Mouse (Mus musculus) C2C12 (cell line): ENCODE data around the gene Cab39l. TPM values are rescaled to one million over a fixed set of nuclear protein-coding genes. Genes with fewer than 3 reads are reported as not detected.

Experiments used
- H3K27me3 ChIP-seq: one replicate; pipeline ENCODE4 v1.6.1; 2011; ENCODE audit not compliant: control insufficient read depth, insufficient read depth, insufficient read length
- H3K36me3 ChIP-seq: one replicate; pipeline ENCODE4 v1.6.1; 2011; ENCODE audit not compliant: control insufficient read depth, insufficient read depth
- H3K4me3 ChIP-seq: one replicate; pipeline ENCODE4 v1.5.1; 2011; ENCODE audit warnings: mild to moderate bottlenecking, control low read depth; ENCODE audit not compliant: poor library complexity, insufficient read depth, severe bottlenecking
- H3K79me2 ChIP-seq: one replicate; pipeline ENCODE4 v1.6.1; 2011; ENCODE audit not compliant: control insufficient read depth, insufficient read depth
- H3K79me3 ChIP-seq: one replicate; pipeline ENCODE4 v1.6.1; 2011; ENCODE audit warnings: low read depth, control low read depth
- H3ac ChIP-seq: one replicate; pipeline ENCODE3; 2011; ENCODE audit warnings: low read depth; ENCODE audit not compliant: control insufficient read depth, insufficient read length
- CEBPB ChIP-seq: IDR thresholded peaks from one replicate; pipeline ENCODE4 v1.6.1; 2011; ENCODE audit warnings: low read depth, mild to moderate bottlenecking, control low read depth, moderate library complexity
- CTCF ChIP-seq: IDR thresholded peaks from one replicate; pipeline ENCODE4 v1.5.1; 2011; ENCODE audit not compliant: control insufficient read depth, insufficient read depth, insufficient read length
- FOSL1 ChIP-seq: IDR thresholded peaks from one replicate; pipeline ENCODE4 v1.8.0; 2011; ENCODE audit warnings: mild to moderate bottlenecking, low read length; ENCODE audit not compliant: poor library complexity, insufficient read depth, severe bottlenecking
- MAX ChIP-seq: IDR thresholded peaks from one replicate; pipeline ENCODE4 v1.6.1; 2011; ENCODE audit warnings: mild to moderate bottlenecking, control low read depth
- MYOD1 ChIP-seq: IDR thresholded peaks from one replicate; pipeline ENCODE4 v1.6.1; 2011; ENCODE audit warnings: low read depth; ENCODE audit not compliant: control insufficient read depth, insufficient read length
- MYOG ChIP-seq: IDR thresholded peaks from one replicate; pipeline ENCODE4 v1.6.1; 2011; ENCODE audit not compliant: control insufficient read depth, insufficient read length; ENCODE audit errors: extremely low read depth
- USF1 ChIP-seq: IDR thresholded peaks from one replicate; pipeline ENCODE4 v1.6.1; 2011; ENCODE audit warnings: low read depth, mild to moderate bottlenecking, control low read depth, moderate library complexity
- polyA plus RNA-seq: library from polyadenylated mRNA; unstranded; fragments of >200 nt; fragmentation: generic; extraction: Trizol; gene quantifications from one replicate; pipeline ENCODE4 v1.2.1, GENCODE M21; 2012; ENCODE audit warnings: missing spikeins

Gene Cab39l
- polyA plus RNA-seq, 1 experiment = 10.9 TPM

DNA sequence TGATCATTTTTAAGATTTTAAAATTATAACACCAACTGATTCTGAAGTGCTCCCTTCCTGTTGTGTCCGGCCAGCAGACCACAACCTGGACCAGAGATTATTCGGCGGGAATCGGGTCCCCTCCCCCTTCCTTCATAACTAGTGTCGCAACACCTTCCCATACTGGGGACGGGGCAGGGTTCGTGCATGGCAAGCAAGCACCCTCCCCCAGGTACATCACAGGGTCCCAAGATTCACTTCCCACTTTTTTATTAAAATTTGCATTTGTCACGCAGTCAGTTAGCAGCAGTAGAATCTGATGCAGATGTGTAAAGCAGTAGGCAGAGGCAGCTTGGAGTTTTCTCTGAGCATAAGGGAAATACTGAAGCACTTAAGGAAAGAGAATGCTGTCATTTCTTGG, 64.1 kb downstream of the Cab39l start:
- Histone ChIP-seq H3K36me3 (peaks cover 7% of the 10 kb centered on the region), H3K79me3 (no peaks in the 10 kb centered on the region), H3K4me3 (no peak overlapping the region), H3K27me3 (no peaks in the 10 kb centered on the region), H3ac (no peak overlapping the region), H3K79me2 (no peaks in the 10 kb centered on the region)
- TF ChIP-seq CTCF = no peak
- no peak for TF ChIP-seq MYOG
- TF ChIP-seq USF1 = no peak
- TF ChIP-seq FOSL1 = no peak
- no peak for TF ChIP-seq CEBPB
- no peak for TF ChIP-seq MYOD1
- no peak for TF ChIP-seq MAX

DNA sequence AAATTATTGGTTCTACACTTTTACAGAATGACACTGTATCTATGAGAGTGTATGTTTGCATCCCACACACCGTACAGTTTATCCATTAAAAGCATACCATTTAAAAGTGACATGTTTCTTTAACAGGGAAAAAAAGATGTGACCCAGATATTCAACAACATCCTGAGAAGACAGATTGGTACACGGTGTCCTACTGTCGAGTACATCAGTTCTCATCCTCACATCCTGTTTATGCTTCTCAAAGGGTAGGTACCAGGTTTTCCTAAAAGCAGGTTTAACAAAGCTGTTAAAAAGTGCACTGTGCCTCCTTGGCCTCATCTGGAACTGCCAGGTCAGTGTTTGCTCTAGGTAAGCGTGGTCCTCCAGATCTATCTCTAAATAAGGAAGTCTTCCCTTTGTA, 65.4 kb downstream of the Cab39l start:
- no peaks in the 10 kb centered on the region for H3K27me3 ChIP-seq
- H3K4me3 ChIP-seq = no peak overlapping the region
- H3K79me2 ChIP-seq = no peaks in the 10 kb centered on the region
- TF ChIP-seq USF1 (no peak), MYOD1 (no peak), CEBPB (no peak), MAX (no peak), FOSL1 (no peak), MYOG (no peak), CTCF (no peak)
- no peaks in the 10 kb centered on the region for H3K79me3 ChIP-seq
- no peak overlapping the region for H3ac ChIP-seq
- H3K36me3 ChIP-seq = peaks cover 7% of the 10 kb centered on the region

DNA sequence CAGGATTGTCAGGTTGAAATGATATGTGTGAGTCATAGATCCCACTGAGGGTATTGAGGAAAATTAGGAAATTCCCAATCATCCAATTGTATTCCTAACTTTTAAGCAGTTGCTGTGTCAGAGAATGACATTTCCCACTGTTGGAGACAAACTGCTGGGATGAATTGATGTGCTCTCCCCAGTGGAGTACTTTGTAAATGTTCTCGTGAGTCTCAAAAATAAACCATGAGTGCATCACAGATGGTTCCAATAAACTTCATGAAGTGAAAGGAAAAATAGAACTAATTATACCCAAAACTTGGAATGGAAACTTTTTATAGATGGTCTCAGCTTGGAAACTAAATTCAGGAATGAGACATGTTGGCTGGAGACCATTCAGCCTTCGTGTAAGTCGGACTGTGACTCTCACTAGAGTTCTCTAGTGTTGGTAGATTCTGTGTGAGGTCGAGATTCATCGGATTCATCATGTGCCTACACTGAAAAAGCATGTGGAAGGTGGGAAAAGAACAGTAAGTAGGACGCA, 73.2 kb downstream of the Cab39l start:
- no peak for TF ChIP-seq FOSL1
- no peak for TF ChIP-seq MAX
- no peak for TF ChIP-seq MYOG
- no peak for TF ChIP-seq CTCF
- TF ChIP-seq CEBPB = no peak
- no peak for TF ChIP-seq USF1
- no peak for TF ChIP-seq MYOD1
- Histone ChIP-seq H3K27me3 (no peaks in the 10 kb centered on the region), H3K36me3 (no peaks in the 10 kb centered on the region), H3K79me2 (no peaks in the 10 kb centered on the region), H3K4me3 (no peak overlapping the region), H3ac (no peak overlapping the region), H3K79me3 (no peaks in the 10 kb centered on the region)

DNA sequence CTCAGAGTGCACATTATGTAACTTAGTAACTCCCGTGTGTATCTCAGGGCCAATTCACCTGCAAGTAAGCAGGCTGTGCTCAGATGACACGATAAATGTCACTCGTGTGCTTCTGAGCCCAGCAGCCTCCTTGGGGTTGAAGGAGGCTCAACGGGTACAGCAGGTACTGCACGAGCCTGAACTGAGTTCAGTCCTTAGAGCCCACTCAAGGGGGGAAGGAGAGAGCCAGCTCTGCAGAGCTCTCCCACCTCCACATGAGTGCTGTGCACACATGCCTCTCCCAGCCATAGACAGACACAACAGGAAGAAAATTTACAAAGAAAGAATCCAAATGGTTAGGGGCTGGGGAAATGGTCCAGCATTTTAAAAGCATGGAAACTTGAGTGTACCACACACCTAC, 85.1 kb downstream of the Cab39l start:
- no peak overlapping the region for H3ac ChIP-seq
- no peaks in the 10 kb centered on the region for H3K27me3 ChIP-seq
- H3K36me3 ChIP-seq = peaks cover 24% of the 10 kb centered on the region
- no peaks in the 10 kb centered on the region for H3K79me2 ChIP-seq
- no peak overlapping the region for H3K4me3 ChIP-seq
- no peak for TF ChIP-seq FOSL1
- no peaks in the 10 kb centered on the region for H3K79me3 ChIP-seq

DNA sequence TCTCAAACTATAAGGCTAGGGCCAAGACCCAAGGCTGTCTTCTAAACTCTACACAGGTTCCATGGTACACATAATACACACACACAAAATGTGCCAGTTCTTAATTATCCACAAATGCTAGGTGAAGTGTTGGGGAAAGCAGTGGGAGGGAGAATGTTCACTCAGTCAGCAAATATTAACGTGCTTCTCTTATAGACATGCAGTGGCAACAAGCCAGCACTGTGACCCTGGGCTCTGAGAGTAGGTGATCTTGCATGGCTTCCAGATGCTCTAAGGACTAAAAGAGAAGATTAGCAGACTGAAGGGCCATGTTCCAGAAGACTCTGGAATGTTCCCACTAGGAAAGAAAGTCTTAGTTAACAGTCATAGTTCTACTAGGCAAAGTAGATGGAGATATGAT, 90.0 kb downstream of the Cab39l start:
- Histone ChIP-seq H3K79me2 (no peaks in the 10 kb centered on the region), H3K27me3 (no peaks in the 10 kb centered on the region), H3K4me3 (no peak overlapping the region), H3K79me3 (no peaks in the 10 kb centered on the region), H3K36me3 (peaks cover 11% of the 10 kb centered on the region), H3ac (no peak overlapping the region)
- TF ChIP-seq FOSL1 (no peak), MAX (no peak), CEBPB (no peak), MYOG (no peak), MYOD1 (no peak), USF1 (no peak), CTCF (no peak)

DNA sequence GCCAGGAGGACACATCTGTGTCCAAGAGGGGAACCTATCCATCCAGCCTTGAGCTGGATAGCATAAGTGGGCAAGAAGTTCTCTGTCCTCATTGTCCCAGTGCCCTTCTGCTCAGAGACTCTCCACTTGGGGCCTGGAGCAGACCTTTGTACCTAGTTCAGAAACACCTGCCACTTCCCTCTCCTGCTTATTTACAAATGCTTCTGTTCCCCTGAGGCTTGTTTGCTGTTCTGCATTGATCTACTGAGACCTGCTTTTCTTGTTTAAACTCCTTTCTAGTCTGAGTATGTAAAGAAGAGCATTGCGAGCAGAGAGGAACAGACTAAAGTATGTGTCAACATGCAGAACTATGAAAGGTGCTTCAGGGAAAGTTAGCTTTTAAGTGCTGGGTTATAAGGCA, 92.2 kb downstream of the Cab39l start:
- TF ChIP-seq MYOD1 (no peak), CTCF (no peak), MYOG (no peak), CEBPB (no peak), MAX (no peak), FOSL1 (no peak), USF1 (no peak)
- H3K4me3 ChIP-seq = no peak overlapping the region
- H3K79me3 ChIP-seq = no peaks in the 10 kb centered on the region
- H3K27me3 ChIP-seq = no peaks in the 10 kb centered on the region
- peaks cover 11% of the 10 kb centered on the region for H3K36me3 ChIP-seq
- H3K79me2 ChIP-seq = no peaks in the 10 kb centered on the region
- no peak overlapping the region for H3ac ChIP-seq
